Mouse (Mus musculus) spleen, adult 2 months (tissue): ENCODE measurements around the gene Als2cr12. TPM values are rescaled to one million over a fixed set of nuclear protein-coding genes. Genes with fewer than 3 reads are reported as not detected.
"Not testable (repeated sequence)": the region's sequence is repeated elsewhere in the genome, so short reads cannot be mapped to it uniquely, and the experiment has no call there.

Source experiments
- DNase-seq, 2 experiments: peaks; one replicate each; pipeline versions ENCODE4 v3.0.0 to v3.0.0-alpha.2; 2012 to 2021; ENCODE audit warnings: low spot score in 2 of 2, low read depth in 1 of 2
- H3K27ac ChIP-seq: fragments of 200-500 bp; 2 replicates; pipeline ENCODE4 v1.5.1; 2012; ENCODE audit warnings: low read length, inconsistent platforms; ENCODE audit not compliant: insufficient read depth
- H3K27me3 ChIP-seq: fragments of 200-500 bp; 2 replicates; pipeline ENCODE4 v1.6.1; 2012; ENCODE audit warnings: mild to moderate bottlenecking, moderate library complexity, low read length, inconsistent platforms; ENCODE audit not compliant: control insufficient read depth, insufficient read depth
- H3K36me3 ChIP-seq: fragments of 200-500 bp; 2 replicates; pipeline ENCODE4 v1.6.1; 2012; ENCODE audit warnings: mild to moderate bottlenecking, low read length, inconsistent platforms; ENCODE audit not compliant: control insufficient read depth, insufficient read depth
- H3K4me1 ChIP-seq: fragments of 200-500 bp; 2 replicates; pipeline ENCODE4 v1.6.1; 2011; ENCODE audit warnings: inconsistent platforms; ENCODE audit not compliant: control insufficient read depth, insufficient read depth, insufficient read length
- H3K4me3 ChIP-seq: fragments of 200-500 bp; 2 replicates; pipeline ENCODE4 v1.5.1; 2011; ENCODE audit warnings: mild to moderate bottlenecking, inconsistent platforms; ENCODE audit not compliant: insufficient read depth, insufficient read length; ENCODE audit errors: extremely low read depth
- CTCF ChIP-seq: fragments of 200-500 bp; IDR thresholded peaks from 2 replicates; pipeline ENCODE4 v1.5.1; 2011; ENCODE audit warnings: mild to moderate bottlenecking, inconsistent platforms; ENCODE audit not compliant: insufficient read depth, insufficient read length, insufficient replicate concordance; ENCODE audit errors: extremely low read depth
- POLR2A ChIP-seq: fragments of 200-500 bp; IDR thresholded peaks from 2 replicates; pipeline ENCODE4 v1.6.1; 2011; ENCODE audit warnings: low read depth, low read length, inconsistent platforms
- WGBS: fragments of 180-500 bp; shearing (Covaris S2); methylation state at CpG from one replicate; pipeline ENCODE4 v1.1.7; 2018; 5-methylcytosine and 5-hydroxymethylcytosine counted together
- polyA plus RNA-seq: library from polyadenylated mRNA; depleted of rRNA; stranded (reverse); fragments of >200 nt; gene quantifications from 2 replicates; pipeline ENCODE4 v1.2.3, GENCODE M21; 2012

Als2cr12 gene
- polyA plus RNA-seq, 1 experiment: 0.15 TPM

GRCm38 (mm10) chr1:58710711-58711364 lies 15.0 kb upstream of the Als2cr12 start:
- peak overlapping the region; percentile 98 for H3K27ac ChIP-seq
- peaks cover 3% of the 10 kb centered on the region; the same call in 1 of the 2 replicates for H3K4me1 ChIP-seq
- H3K36me3 ChIP-seq: peaks cover 9% of the 10 kb centered on the region; the same call in 1 of the 2 replicates
- no peak for TF ChIP-seq CTCF
- 21% methylated on average over 10 of the region's 10 CpGs for WGBS
- H3K27me3 ChIP-seq: no peaks in the 10 kb centered on the region
- DNase-seq: no peak
- H3K4me3 ChIP-seq: peak overlapping the region; percentile 72; the same call in 1 of the 2 replicates

GRCm38 (mm10) chr1:58710043-58710442 lies 14.3 kb upstream of the Als2cr12 start:
- not testable (repeated sequence) for H3K27me3 ChIP-seq, DNase-seq, H3K4me1 ChIP-seq, H3K4me3 ChIP-seq, H3K36me3 ChIP-seq, H3K27ac ChIP-seq
- WGBS: 83% methylated on average over 1 of the region's 1 CpGs

GRCm38 (mm10) chr1:58700580-58701162 lies 4.9 kb upstream of the Als2cr12 start:
- not testable (repeated sequence) for H3K27me3 ChIP-seq, H3K27ac ChIP-seq, DNase-seq, H3K4me1 ChIP-seq, H3K36me3 ChIP-seq, H3K4me3 ChIP-seq
- WGBS: 77% methylated on average over 5 of the region's 5 CpGs

GRCm38 (mm10) chr1:58699988-58700387 lies 4.2 kb upstream of the Als2cr12 start:
- H3K36me3 ChIP-seq: no peaks in the 10 kb centered on the region
- TF ChIP-seq POLR2A (no peak), CTCF (no peak)
- no peak overlapping the region for H3K27ac ChIP-seq
- DNase-seq: no peak
- 74% methylated on average over 3 of the region's 3 CpGs for WGBS
- H3K4me1 ChIP-seq: no peaks in the 10 kb centered on the region
- H3K27me3 ChIP-seq: no peaks in the 10 kb centered on the region
- no peak overlapping the region for H3K4me3 ChIP-seq

GRCm38 (mm10) chr1:58698781-58699180 lies 3.0 kb upstream of the Als2cr12 start:
- Histone ChIP-seq H3K4me3 (no peak overlapping the region), H3K36me3 (no peaks in the 10 kb centered on the region), H3K4me1 (no peaks in the 10 kb centered on the region), H3K27ac (no peak overlapping the region), H3K27me3 (no peaks in the 10 kb centered on the region)
- no peak for DNase-seq
- 92% methylated on average over 4 of the region's 4 CpGs for WGBS
- TF ChIP-seq CTCF (no peak), POLR2A (no peak)

GRCm38 (mm10) chr1:58697607-58698006 lies 1.8 kb upstream of the Als2cr12 start:
- not testable (repeated sequence) for H3K4me3 ChIP-seq, H3K27ac ChIP-seq, H3K4me1 ChIP-seq, H3K36me3 ChIP-seq, DNase-seq, H3K27me3 ChIP-seq
- 27% methylated on average over 1 of the region's 1 CpGs for WGBS

- Histone ChIP-seq H3K27ac (no peak overlapping the region), H3K4me1 (no peaks in the 10 kb centered on the region), H3K36me3 (no peaks in the 10 kb centered on the region), H3K4me3 (no peak overlapping the region), H3K27me3 (no peaks in the 10 kb centered on the region)
- no peak for TF ChIP-seq POLR2A
- no peak for TF ChIP-seq CTCF
- no peak for DNase-seq
- 69% methylated on average over 1 of the region's 1 CpGs for WGBS
These were observed 2.1 kb downstream of the Als2cr12 start for GRCm38 (mm10) chr1:58693696-58694095.

- not testable (repeated sequence) for H3K27me3 ChIP-seq, DNase-seq
- 80% methylated on average over 1 of the region's 1 CpGs for WGBS
These were observed 4.1 kb downstream of the Als2cr12 start for GRCm38 (mm10) chr1:58691718-58692117.

GRCm38 (mm10) chr1:58690834-58691488 lies 4.8 kb downstream of the Als2cr12 start:
- WGBS: 91% methylated on average over 3 of the region's 3 CpGs
- not testable (repeated sequence) for H3K27me3 ChIP-seq, H3K36me3 ChIP-seq, H3K27ac ChIP-seq, H3K4me3 ChIP-seq, H3K4me1 ChIP-seq, DNase-seq

More at GRCm38 (mm10) chr1:58691718-58692117, 4.1 kb downstream of the Als2cr12 start:
- not testable (repeated sequence) for H3K27ac ChIP-seq, H3K4me1 ChIP-seq, H3K36me3 ChIP-seq, H3K4me3 ChIP-seq
